ENCODE assay signal across 15 mouse cellular contexts in genomic region chr16:97977277-97977676, GRCm38 (mm10).
"Had no signal": no experiment of that assay in that cellular context is flagged by ENCODE, and none has a peak within 500 bp of the region (broad histone marks: within the 10 kb centered on the region; RNA-seq: fewer than 3 reads in every experiment).

No protein-coding gene starts in this region.

- H3K9me3 ChIP-seq: kidney, embryonic 15.5 days; limb, embryonic 12.5 days; lung, embryonic 15.5 days; midbrain, embryonic 12.5 days; neural tube, embryonic 15.5 days had no signal

- H3K36me3 ChIP-seq: kidney, embryonic 15.5 days; limb, embryonic 12.5 days; lung, embryonic 15.5 days; midbrain, embryonic 12.5 days; neural tube, embryonic 15.5 days had no signal

- H3K4me3 ChIP-seq: kidney, embryonic 15.5 days; limb, embryonic 12.5 days; lung, embryonic 15.5 days; midbrain, embryonic 12.5 days; myocyte; neural tube, embryonic 15.5 days had no signal

- ATAC-seq: intestine, embryonic 16.5 days had no signal

- H3K9ac ChIP-seq: kidney, embryonic 15.5 days; limb, embryonic 12.5 days; lung, embryonic 15.5 days; midbrain, embryonic 12.5 days; neural tube, embryonic 15.5 days had no signal

- H3K27ac ChIP-seq: kidney, embryonic 15.5 days; limb, embryonic 12.5 days; lung, embryonic 15.5 days; midbrain, embryonic 12.5 days; neural tube, embryonic 15.5 days had no signal

- DNase-seq: kidney, adult 2 months; kidney, postnatal 14 days; lung, postnatal 14 days; right cerebral cortex, adult 18-20 months; right cerebral cortex, postnatal 4 days; spleen, adult 18-20 months; thymus, adult 18-20 months; thymus, postnatal 14 days had no signal

- H3K4me1 ChIP-seq: kidney, embryonic 15.5 days; limb, embryonic 12.5 days; lung, embryonic 15.5 days; midbrain, embryonic 12.5 days; neural tube, embryonic 15.5 days had no signal

- H3K27me3 ChIP-seq: kidney, embryonic 15.5 days; limb, embryonic 12.5 days; lung, embryonic 15.5 days; midbrain, embryonic 12.5 days; neural tube, embryonic 15.5 days had no signal

- H3K4me2 ChIP-seq: kidney, embryonic 15.5 days; limb, embryonic 12.5 days; lung, embryonic 15.5 days; midbrain, embryonic 12.5 days; neural tube, embryonic 15.5 days had no signal
